ENCODE assay signal across 8 mouse cellular contexts in the genomic region with DNA sequence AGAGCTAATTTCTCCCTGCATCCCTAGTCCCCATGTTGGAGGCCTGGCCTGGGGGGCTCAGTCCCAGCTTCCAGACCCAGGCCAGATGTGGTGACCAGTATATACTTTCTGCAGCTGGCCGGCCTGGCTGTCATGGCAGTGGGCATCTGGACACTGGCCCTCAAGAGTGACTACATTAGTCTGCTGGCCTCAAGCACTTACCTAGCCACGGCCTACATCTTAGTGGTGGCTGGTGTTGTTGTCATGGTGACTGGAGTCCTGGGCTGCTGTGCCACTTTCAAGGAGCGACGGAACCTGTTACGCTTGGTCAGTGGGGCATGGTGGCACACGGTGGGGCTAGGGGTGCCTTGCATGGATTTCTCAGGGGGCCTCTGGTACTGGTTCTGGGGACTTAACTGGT. TPM values are rescaled to one million over a fixed set of nuclear protein-coding genes. Genes with fewer than 3 reads are reported as not detected.
DNase-seq lines count a peak whose midpoint lies in the region; ATAC-seq and TF ChIP-seq lines count a peak whose summit lies in the region.

No protein-coding gene starts in this region.

- H3K4me3 ChIP-seq in lung, postnatal 0 days (ENCODE audit: low read depth, low read length), result no peak overlapping the region
- peak overlapping the region; percentile 64 for H3K4me3 ChIP-seq in forebrain, embryonic 13.5 days
- peak overlapping the region; percentile 83 for H3K4me3 ChIP-seq in limb, embryonic 13.5 days
- H3K4me3 ChIP-seq in stomach, embryonic 15.5 days (replicated peaks), result peak overlapping the region; percentile 83

- H3K4me1 ChIP-seq in lung, postnatal 0 days (ENCODE audit: insufficient read depth, low read depth, low read length), result peaks cover 40% of the 10 kb centered on the region
- H3K4me1 ChIP-seq in forebrain, embryonic 13.5 days, result peaks cover 54% of the 10 kb centered on the region
- peaks cover 59% of the 10 kb centered on the region for H3K4me1 ChIP-seq in limb, embryonic 13.5 days
- H3K4me1 ChIP-seq in stomach, embryonic 15.5 days, result peaks cover 46% of the 10 kb centered on the region

- no peaks in the 10 kb centered on the region; the same call in 1 of the 2 replicates for H3K27me3 ChIP-seq in lung, postnatal 0 days (replicated peaks; ENCODE audit: insufficient read depth, low read length)
- peaks cover 28% of the 10 kb centered on the region for H3K27me3 ChIP-seq in forebrain, embryonic 13.5 days
- H3K27me3 ChIP-seq in limb, embryonic 13.5 days, result peaks cover 21% of the 10 kb centered on the region
- peaks cover 7% of the 10 kb centered on the region; the same call in 1 of the 2 replicates for H3K27me3 ChIP-seq in stomach, embryonic 15.5 days (replicated peaks)

- H3K9ac ChIP-seq in lung, postnatal 0 days (replicated peaks; ENCODE audit: low read depth), result no peak overlapping the region
- peak overlapping the region; percentile 76 for H3K9ac ChIP-seq in forebrain, embryonic 13.5 days
- H3K9ac ChIP-seq in limb, embryonic 13.5 days, result peak overlapping the region; percentile 86
- peak overlapping the region; percentile 21; the same call in 1 of the 2 replicates for H3K9ac ChIP-seq in stomach, embryonic 15.5 days

- peak overlapping the region; percentile 95 for H3K27ac ChIP-seq in lung, postnatal 0 days (ENCODE audit: low read length)
- H3K27ac ChIP-seq in forebrain, embryonic 13.5 days, result peak overlapping the region; percentile 85; the same call in 1 of the 2 replicates
- peak overlapping the region; percentile 81 for H3K27ac ChIP-seq in limb, embryonic 13.5 days
- peak overlapping the region; percentile 95 for H3K27ac ChIP-seq in stomach, embryonic 15.5 days

- TF ChIP-seq CTCF in lung, postnatal 0 days (IDR thresholded peaks at IDR 0.05), result no peak

- H3K9me3 ChIP-seq in lung, postnatal 0 days (ENCODE audit: low read length), result no peaks in the 10 kb centered on the region
- no peaks in the 10 kb centered on the region for H3K9me3 ChIP-seq in forebrain, embryonic 13.5 days (replicated peaks)
- H3K9me3 ChIP-seq in limb, embryonic 13.5 days, result no peaks in the 10 kb centered on the region
- H3K9me3 ChIP-seq in stomach, embryonic 15.5 days, result no peaks in the 10 kb centered on the region

- no peak for ATAC-seq in lung, postnatal 0 days
- no peak for ATAC-seq in forebrain, embryonic 13.5 days
- no peak for ATAC-seq in limb, embryonic 13.5 days (ENCODE audit: low FRiP score, low read depth)
- ATAC-seq in stomach, embryonic 15.5 days (ENCODE audit: insufficient read depth, low FRiP score, low read depth), result no peak
- ATAC-seq in inflammation-experienced regulatory T-cells, adult 6 months, result no peak

- H3K36me3 ChIP-seq in lung, postnatal 0 days (ENCODE audit: insufficient read depth, low read length), result peaks cover 15% of the 10 kb centered on the region
- H3K36me3 ChIP-seq in forebrain, embryonic 13.5 days (ENCODE audit: poor library complexity, severe bottlenecking), result peaks cover 36% of the 10 kb centered on the region
- H3K36me3 ChIP-seq in limb, embryonic 13.5 days, result peaks cover 38% of the 10 kb centered on the region
- H3K36me3 ChIP-seq in stomach, embryonic 15.5 days, result peaks cover 24% of the 10 kb centered on the region

- TF ChIP-seq EP300 in lung, postnatal 0 days (IDR thresholded peaks at IDR 0.05), result no peak

- DNase-seq in lung, postnatal 0 days (ENCODE audit: low spot score), result no peak
- no peak for DNase-seq in lung, postnatal 36 days
- DNase-seq in retina, embryonic 14.5 days (ENCODE audit: low spot score), result no peak
- no peak for DNase-seq in layer of hippocampus, adult 9-11 months

- 72% methylated on average over 6 of the region's 6 CpGs for WGBS in lung, postnatal 0 days
- WGBS in forebrain, embryonic 13.5 days, result 79% methylated on average over 6 of the region's 6 CpGs
- 89% methylated on average over 6 of the region's 6 CpGs for WGBS in limb, embryonic 13.5 days
- WGBS in stomach, embryonic 15.5 days, result 86% methylated on average over 6 of the region's 6 CpGs

- H3K4me2 ChIP-seq in lung, postnatal 0 days (replicated peaks; ENCODE audit: low read depth, low read length), result peak overlapping the region; percentile 65
- peak overlapping the region; percentile 73 for H3K4me2 ChIP-seq in forebrain, embryonic 13.5 days
- peak overlapping the region; percentile 91 for H3K4me2 ChIP-seq in limb, embryonic 13.5 days (replicated peaks)
- peak overlapping the region; percentile 84 for H3K4me2 ChIP-seq in stomach, embryonic 15.5 days

RNA-seq across cellular contexts. Expression of gene Cd151, which starts 2.2 kb away (rescaled TPM):
- 45.1 and 49.6 TPM in 2 replicates for polyA plus RNA-seq in lung, postnatal 0 days (2015; fragmentation: Nextera tagmentation; extraction: Ambion mirVana)
- polyA plus RNA-seq in forebrain, embryonic 13.5 days (2015; fragmentation: Nextera tagmentation; extraction: Ambion mirVana), result 12.0 and 14.3 TPM in 2 replicates
- polyA plus RNA-seq in limb, embryonic 13.5 days (2015; fragmentation: Nextera tagmentation; extraction: Ambion mirVana), result 12.6 and 14.6 TPM in 2 replicates
- polyA plus RNA-seq in stomach, embryonic 15.5 days (2015; fragmentation: Nextera tagmentation; extraction: Ambion mirVana), result 25.6 and 26.6 TPM in 2 replicates
- polyA plus RNA-seq in inflammation-experienced regulatory T-cells, adult 6 months (2017; shearing (Covaris generic)), result 1 to 10 TPM; 6.0 to 8.7 (median 8.5) TPM

RNA-seq across cellular contexts. Expression of gene Polr2l, which starts 5.6 kb away (rescaled TPM):
- polyA plus RNA-seq in lung, postnatal 0 days (2015; fragmentation: Nextera tagmentation; extraction: Ambion mirVana), result 48.0 and 50.5 TPM in 2 replicates
- 76.5 and 89.5 TPM in 2 replicates for polyA plus RNA-seq in forebrain, embryonic 13.5 days (2015; fragmentation: Nextera tagmentation; extraction: Ambion mirVana)
- 63.4 and 64.3 TPM in 2 replicates for polyA plus RNA-seq in limb, embryonic 13.5 days (2015; fragmentation: Nextera tagmentation; extraction: Ambion mirVana)
- 67.3 and 71.6 TPM in 2 replicates for polyA plus RNA-seq in stomach, embryonic 15.5 days (2015; fragmentation: Nextera tagmentation; extraction: Ambion mirVana)
- polyA plus RNA-seq in inflammation-experienced regulatory T-cells, adult 6 months (2017; shearing (Covaris generic)), result 10 to 100 TPM; 15.7 to 24.9 (median 19.9) TPM

RNA-seq across cellular contexts. Expression of gene Tspan4, which starts 5.7 kb away (rescaled TPM):
- 100 and 107 TPM in 2 replicates for polyA plus RNA-seq in lung, postnatal 0 days (2015; fragmentation: Nextera tagmentation; extraction: Ambion mirVana)
- 18.0 and 20.0 TPM in 2 replicates for polyA plus RNA-seq in forebrain, embryonic 13.5 days (2015; fragmentation: Nextera tagmentation; extraction: Ambion mirVana)
- 70.5 and 71.2 TPM in 2 replicates for polyA plus RNA-seq in limb, embryonic 13.5 days (2015; fragmentation: Nextera tagmentation; extraction: Ambion mirVana)
- polyA plus RNA-seq in stomach, embryonic 15.5 days (2015; fragmentation: Nextera tagmentation; extraction: Ambion mirVana), result 69.8 and 72.8 TPM in 2 replicates
- polyA plus RNA-seq in inflammation-experienced regulatory T-cells, adult 6 months (2017; shearing (Covaris generic)), result 1 to 10 TPM; 1.8 to 3.0 (median 2.4) TPM

RNA-seq across cellular contexts. Expression of gene Cracr2b, which starts 8.5 kb away (rescaled TPM):
- polyA plus RNA-seq in lung, postnatal 0 days (2015; fragmentation: Nextera tagmentation; extraction: Ambion mirVana), result 74.9 and 82.0 TPM in 2 replicates
- 3.2 and 6.0 TPM in 2 replicates for polyA plus RNA-seq in forebrain, embryonic 13.5 days (2015; fragmentation: Nextera tagmentation; extraction: Ambion mirVana)
- 13.5 and 14.3 TPM in 2 replicates for polyA plus RNA-seq in limb, embryonic 13.5 days (2015; fragmentation: Nextera tagmentation; extraction: Ambion mirVana)
- 27.5 and 32.8 TPM in 2 replicates for polyA plus RNA-seq in stomach, embryonic 15.5 days (2015; fragmentation: Nextera tagmentation; extraction: Ambion mirVana)
- polyA plus RNA-seq in inflammation-experienced regulatory T-cells, adult 6 months (2017; shearing (Covaris generic)), result not detected

RNA-seq across cellular contexts. Expression of gene Pnpla2, which starts 14.4 kb away (rescaled TPM):
- 96.0 and 116 TPM in 2 replicates for polyA plus RNA-seq in lung, postnatal 0 days (2015; fragmentation: Nextera tagmentation; extraction: Ambion mirVana)
- polyA plus RNA-seq in forebrain, embryonic 13.5 days (2015; fragmentation: Nextera tagmentation; extraction: Ambion mirVana), result 19.5 and 21.0 TPM in 2 replicates
- 13.9 and 14.7 TPM in 2 replicates for polyA plus RNA-seq in limb, embryonic 13.5 days (2015; fragmentation: Nextera tagmentation; extraction: Ambion mirVana)
- polyA plus RNA-seq in stomach, embryonic 15.5 days (2015; fragmentation: Nextera tagmentation; extraction: Ambion mirVana), result 33.5 and 34.6 TPM in 2 replicates
- polyA plus RNA-seq in inflammation-experienced regulatory T-cells, adult 6 months (2017; shearing (Covaris generic)), result 10 to 100 TPM; 49.4 to 68.0 (median 63.9) TPM
